Mouse (Mus musculus) right cerebral cortex, postnatal 4 days (tissue): Measurements from ENCODE around the gene Brinp2.

Experiments
- DNase-seq: peaks from one replicate; pipeline ENCODE4 v3.0.0-alpha.2; 2022

The Brinp2 gene

DNA sequence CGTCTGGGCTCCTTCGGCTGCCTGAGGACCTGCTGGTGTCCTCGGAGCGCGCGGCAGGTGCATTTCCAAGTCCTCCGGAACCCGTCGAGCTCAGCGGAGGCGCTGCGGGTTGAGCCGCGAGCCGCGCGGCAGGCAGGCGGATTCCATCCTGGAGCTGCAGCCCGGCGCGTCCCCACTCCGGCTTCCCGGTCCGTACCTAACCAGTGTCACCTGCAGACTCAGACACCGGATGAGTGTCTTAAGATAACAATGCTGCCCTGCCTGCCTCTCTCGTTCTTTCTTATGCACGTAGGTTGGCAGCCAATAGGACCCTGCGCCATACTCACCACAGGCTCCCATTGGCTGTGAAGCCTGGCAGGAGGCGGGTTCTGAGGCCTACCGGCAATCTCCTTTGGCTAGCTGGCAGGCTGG lies at the start of gene Brinp2:
Gene Brinp2, minus strand, starts transcription at position 276 of the 411 bp plus-strand sequence.
- DNase-seq = peak; percentile 83

GRCm38 (mm10) chr1:158400898-158401297 lies 44.8 kb upstream of the Brinp2 start:
- no peak for DNase-seq

DNA sequence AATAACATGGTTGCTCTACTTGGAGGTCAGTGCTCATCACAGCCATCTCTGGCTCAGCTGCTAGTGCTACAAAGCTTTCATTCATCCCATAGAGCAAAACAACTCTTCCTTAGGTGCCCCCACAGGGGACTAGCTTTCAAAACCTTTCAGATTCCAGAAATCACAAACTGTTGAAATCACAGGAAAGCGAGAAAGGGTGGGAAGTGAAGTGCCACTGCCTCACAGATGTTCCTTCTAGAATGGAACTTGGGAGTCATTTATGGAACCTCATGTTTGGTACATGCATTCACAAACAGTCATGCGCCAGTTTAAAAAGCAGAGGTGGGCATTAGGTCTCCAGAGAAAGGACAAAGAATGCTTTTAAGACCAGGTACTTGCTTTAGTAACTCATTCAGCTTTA lies 40.9 kb upstream of the Brinp2 start:
- DNase-seq = no peak

- DNase-seq = no peak
Observed at GRCm38 (mm10) chr1:158390693-158391092, 34.6 kb upstream of the Brinp2 start.

DNA sequence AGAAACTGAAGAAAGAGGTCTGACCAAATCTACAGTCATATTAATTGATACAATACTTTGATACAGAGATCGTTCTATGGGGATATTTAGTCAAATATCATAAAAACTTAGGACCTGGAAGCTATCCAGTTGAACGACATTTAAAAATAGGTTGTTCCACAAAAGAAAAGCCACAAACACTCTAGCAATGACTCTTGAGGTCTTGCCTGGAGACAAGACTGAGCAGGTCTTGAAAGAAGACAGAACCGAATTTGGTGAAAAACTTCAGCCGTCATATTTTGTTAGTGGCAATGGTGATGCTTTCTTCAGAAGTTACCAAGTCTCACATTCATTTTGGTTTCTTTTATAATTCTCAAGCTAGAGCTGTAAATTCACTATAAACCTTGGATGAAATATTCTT lies 32.9 kb upstream of the Brinp2 start:
- no peak for DNase-seq

DNA sequence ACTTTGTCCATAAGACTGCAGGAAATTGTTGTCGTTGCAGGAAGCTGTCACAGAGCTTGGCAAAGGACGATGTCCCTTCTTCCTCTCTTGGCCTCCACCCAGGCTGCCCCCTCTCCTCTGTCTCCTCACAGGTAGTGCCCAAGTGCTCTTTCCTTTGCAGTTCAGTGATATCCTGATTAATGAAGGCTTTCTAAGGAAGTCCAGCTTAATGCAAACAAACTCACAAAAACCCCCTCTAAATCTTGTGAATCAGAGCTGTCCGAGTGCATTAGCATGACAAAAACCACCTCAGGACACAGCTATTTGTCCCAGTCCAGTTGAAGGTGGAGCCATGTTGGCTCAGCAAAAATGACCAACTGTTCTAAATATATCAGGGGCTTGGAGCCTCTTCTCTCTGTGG lies 30.7 kb upstream of the Brinp2 start:
- no peak for DNase-seq

- DNase-seq = no peak
Observed at GRCm38 (mm10) chr1:158385311-158385710, 29.2 kb upstream of the Brinp2 start.

DNA sequence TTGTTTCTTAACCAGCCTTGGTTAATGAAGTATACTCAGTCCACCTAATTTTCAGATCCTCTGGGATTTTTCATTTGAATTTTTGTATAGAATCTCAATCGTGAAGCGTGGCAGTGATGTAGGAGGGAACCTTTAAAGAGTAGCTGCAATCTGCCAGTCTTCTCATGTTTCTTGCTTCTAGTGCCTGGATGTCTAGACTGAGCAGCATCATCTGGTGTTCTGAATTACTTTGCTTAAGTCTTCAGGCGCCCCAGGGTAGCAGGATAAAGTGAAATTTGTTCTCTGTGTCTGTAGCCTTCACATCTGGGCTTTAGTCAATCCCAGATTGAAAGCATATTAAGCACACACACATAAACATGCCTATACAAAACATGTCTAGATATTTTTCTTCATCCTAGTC lies 27.1 kb upstream of the Brinp2 start:
- DNase-seq = no peak

GRCm38 (mm10) chr1:158382277-158382676 lies 26.2 kb upstream of the Brinp2 start:
- DNase-seq = no peak

GRCm38 (mm10) chr1:158364461-158364860 lies 8.3 kb upstream of the Brinp2 start:
- no peak for DNase-seq

GRCm38 (mm10) chr1:158362292-158363101 lies 6.4 kb upstream of the Brinp2 start:
- DNase-seq = peak; percentile 60

- no peak for DNase-seq
Observed at GRCm38 (mm10) chr1:158361964-158362291, 5.8 kb upstream of the Brinp2 start, which contains the start of gene Astn1. Astn1 (plus strand) TSS chr1:158362273.

GRCm38 (mm10) chr1:158355177-158356050 lies 712 bp downstream of the Brinp2 start:
- peak; percentile 51 for DNase-seq

DNA sequence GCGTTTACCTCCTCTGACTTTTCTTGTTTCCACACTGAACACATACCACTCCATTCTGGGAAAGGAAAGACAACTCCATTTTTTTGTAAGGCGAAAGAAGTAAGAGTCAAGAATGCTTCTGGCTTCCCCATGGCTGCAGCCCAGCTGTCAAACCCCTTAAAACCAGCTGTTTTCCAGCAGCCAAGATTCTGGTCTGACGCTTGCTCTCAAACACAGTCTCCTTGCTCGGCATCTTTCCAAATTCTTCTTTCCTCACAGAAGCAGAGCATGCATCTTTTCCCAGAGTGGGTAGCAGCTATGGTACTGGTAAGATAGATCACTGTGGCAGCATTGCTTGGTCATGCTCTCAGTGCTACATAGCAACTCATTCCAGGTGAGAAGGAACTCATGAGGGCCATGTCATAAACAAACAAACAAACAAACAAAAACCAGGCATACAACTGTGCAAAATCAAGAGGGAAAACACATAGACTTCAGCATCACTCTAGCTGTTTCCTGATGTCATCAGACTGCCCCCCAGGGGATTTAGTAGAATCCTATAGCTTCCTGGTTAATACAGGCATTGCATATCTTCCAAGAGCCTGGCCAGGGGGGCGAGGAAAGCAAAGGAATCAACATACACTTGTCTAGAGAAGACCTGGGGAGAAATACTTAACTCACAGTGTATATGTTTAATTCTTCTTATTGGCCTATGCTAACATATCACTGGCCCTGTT lies 2.3 kb downstream of the Brinp2 start:
- no peak for DNase-seq

DNA sequence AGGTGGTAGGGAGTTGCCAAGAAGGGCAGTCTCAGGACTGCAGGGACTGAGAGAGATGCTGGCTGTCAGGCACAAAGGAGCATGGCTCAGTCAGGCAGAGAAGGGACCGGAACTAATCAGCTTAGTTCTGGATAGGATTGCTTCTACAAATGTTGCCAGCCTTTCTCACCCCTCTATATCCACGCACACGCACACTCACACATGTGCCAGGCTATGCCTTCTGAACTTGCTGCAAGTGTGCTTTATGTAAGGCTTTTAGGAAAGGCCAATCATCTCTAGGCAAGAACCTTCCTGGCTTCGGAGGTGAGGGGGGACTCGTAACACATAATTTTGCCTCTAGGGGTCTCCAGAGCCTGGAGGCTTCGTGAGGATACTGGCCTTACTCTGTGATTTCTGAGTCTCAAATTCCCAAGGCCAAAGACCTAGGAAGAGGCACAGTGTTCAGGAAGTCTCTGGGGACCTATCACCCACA lies 12.8 kb downstream of the Brinp2 start:
- DNase-seq = no peak

- no peak for DNase-seq
Observed at GRCm38 (mm10) chr1:158328839-158329238, 27.3 kb downstream of the Brinp2 start.

- no peak for DNase-seq
Observed at GRCm38 (mm10) chr1:158328126-158328525, 28.0 kb downstream of the Brinp2 start.

- peak; percentile 19 for DNase-seq
Observed at GRCm38 (mm10) chr1:158323325-158323724, 32.8 kb downstream of the Brinp2 start.

DNA sequence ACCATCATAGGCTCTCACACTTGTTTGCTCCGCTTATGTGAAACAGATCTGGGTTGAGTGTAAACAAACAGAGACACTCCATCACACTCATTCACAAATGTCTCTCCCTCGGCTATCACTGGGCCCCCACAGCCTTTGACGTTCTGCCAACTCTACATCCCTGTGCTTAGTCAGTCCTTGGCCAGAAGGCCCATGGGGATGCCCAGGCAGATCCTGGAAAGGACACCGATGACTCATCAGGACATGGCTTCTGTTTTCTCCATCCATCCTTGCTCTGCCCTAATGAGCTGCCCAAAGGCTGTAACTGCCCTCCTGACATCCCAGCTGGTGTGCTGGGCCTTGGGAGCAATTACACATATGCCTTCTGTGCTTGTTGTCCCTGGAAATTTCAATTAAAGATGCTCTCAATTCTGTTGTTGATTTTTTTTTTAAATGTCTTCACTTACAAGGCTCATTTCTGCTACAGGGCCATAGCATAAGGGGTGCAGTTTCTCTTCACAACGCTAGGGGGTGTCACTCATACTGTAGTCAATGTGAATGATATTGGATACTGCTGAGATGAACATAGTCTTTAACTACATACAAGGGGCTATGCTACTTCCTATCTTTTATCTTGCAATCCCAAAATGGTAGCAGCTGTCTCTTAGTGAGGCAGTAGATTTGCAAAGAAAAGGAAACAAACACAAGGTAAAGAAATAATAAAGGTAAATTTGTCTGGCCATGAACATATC lies 45.5 kb downstream of the Brinp2 start:
- DNase-seq = no peak

DNA sequence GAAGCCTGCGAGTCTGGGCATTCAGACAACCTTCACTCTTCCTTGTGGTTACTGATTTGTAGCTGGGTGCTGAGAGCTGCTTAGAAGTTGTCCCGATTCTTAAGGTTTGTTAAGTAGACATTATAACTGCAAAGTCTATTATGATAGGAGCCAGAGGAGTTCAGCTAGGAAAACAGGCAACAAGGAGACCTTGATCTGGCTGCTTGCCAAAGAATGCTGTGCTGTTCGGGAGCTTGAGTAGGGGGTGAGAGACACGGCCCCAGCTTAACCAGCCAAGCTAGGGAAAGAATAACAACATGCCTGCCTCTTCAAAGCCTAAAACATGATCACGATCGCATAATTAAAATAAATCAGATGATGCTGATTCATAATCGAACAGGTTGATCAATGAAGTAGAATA lies 59.1 kb downstream of the Brinp2 start:
- DNase-seq = no peak

GRCm38 (mm10) chr1:158296287-158296931 lies 59.7 kb downstream of the Brinp2 start:
- no peak for DNase-seq

DNA sequence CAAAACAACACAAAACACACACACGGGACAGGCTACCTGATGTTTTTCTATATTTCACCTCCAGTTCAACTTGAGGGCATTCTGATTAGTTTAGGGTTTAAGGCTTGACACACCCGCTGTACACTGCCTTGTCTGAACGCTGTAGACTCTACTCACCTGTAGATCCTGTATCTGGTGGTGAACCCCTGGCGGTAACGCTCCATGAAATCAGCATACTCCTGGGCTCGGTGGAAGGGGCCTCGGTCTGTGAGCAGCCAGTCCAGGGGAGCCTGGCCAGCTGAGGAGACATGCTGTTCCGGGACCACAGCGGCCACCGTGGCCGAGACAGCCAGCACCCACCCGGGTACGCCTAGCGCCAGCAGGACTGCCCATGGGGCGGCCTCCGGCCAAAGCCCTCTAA lies 60.9 kb downstream of the Brinp2 start:
- no peak for DNase-seq
